Mouse (Mus musculus) CH12.LX (cell line): ENCODE results near the gene Tnni1. TPM values are rescaled to one million over a fixed set of nuclear protein-coding genes. Genes with fewer than 3 reads are reported as not detected.

Source experiments
- DNase-seq: peaks from one replicate; pipeline ENCODE4 v3.0.0-alpha.2; 2013; ENCODE audit errors: extremely low read depth
- H3K27ac ChIP-seq: 2 replicates; pipeline ENCODE4 v1.5.1; 2012; ENCODE audit warnings: low read depth, mild to moderate bottlenecking, control low read depth, moderate library complexity; ENCODE audit not compliant: insufficient read depth
- H3K27me3 ChIP-seq: replicated peaks from 2 replicates; pipeline ENCODE3; 2012; ENCODE audit warnings: inconsistent platforms
- H3K36me3 ChIP-seq, 2 experiments: replicated peaks in 1 of 2; 2 replicates each; pipeline versions ENCODE3 to v1.6.1; 2012; ENCODE audit warnings: inconsistent platforms in 1 of 2, low read length in 1 of 2, mild to moderate bottlenecking in 1 of 2, mixed read lengths in 1 of 2, moderate library complexity in 1 of 2; ENCODE audit not compliant: control insufficient read depth in 1 of 2, insufficient read depth in 1 of 2
- H3K4me1 ChIP-seq, 2 experiments: 2 replicates each; pipeline ENCODE4 v1.6.1; 2012; ENCODE audit warnings: inconsistent platforms in 1 of 2, moderate library complexity in 1 of 2; ENCODE audit not compliant: insufficient read depth in 2 of 2, control insufficient read depth in 1 of 2
- H3K4me2 ChIP-seq: 2 replicates; pipeline ENCODE4 v1.6.1; 2012; ENCODE audit warnings: low read depth, mild to moderate bottlenecking, control low read depth; ENCODE audit not compliant: poor library complexity, insufficient read depth, severe bottlenecking
- H3K4me3 ChIP-seq, 3 experiments: fragments of 150-350 bp in 1 of 3; sonication (generic) in 1 of 3; replicated peaks in 1 of 3; 2 replicates each; pipeline versions ENCODE3 to v1.5.1; 2011 to 2012; ENCODE audit warnings: low read depth in 2 of 3, low read length in 2 of 3, mild to moderate bottlenecking in 2 of 3, moderate library complexity in 2 of 3, control low read depth in 1 of 3, improper control_type of control experiment in 1 of 3, inconsistent platforms in 1 of 3, mixed read lengths in 1 of 3; ENCODE audit not compliant: poor library complexity in 1 of 3
- H3K79me2 ChIP-seq: replicated peaks from 2 replicates; pipeline ENCODE4 v1.6.1; 2012; ENCODE audit warnings: mild to moderate bottlenecking, moderate library complexity; ENCODE audit not compliant: control insufficient read depth, poor library complexity, insufficient read depth, severe bottlenecking; ENCODE audit errors: extremely low read depth
- H3K9ac ChIP-seq: 2 replicates; pipeline ENCODE4 v1.6.1; 2012; ENCODE audit warnings: low read depth, mild to moderate bottlenecking, control low read depth, moderate library complexity; ENCODE audit not compliant: insufficient read depth
- H3K9me3 ChIP-seq: replicated peaks from 2 replicates; pipeline ENCODE3; 2012; ENCODE audit warnings: low read length, inconsistent platforms, mixed read lengths
- BHLHE40 ChIP-seq: IDR thresholded peaks from 2 replicates; pipeline ENCODE4 v1.6.1; 2011; ENCODE audit warnings: mild to moderate bottlenecking, low read depth, low read length, improper control_type of control experiment
- CHD1 ChIP-seq: IDR thresholded peaks from 2 replicates; pipeline ENCODE4 v1.6.1; 2012; ENCODE audit warnings: low read depth, low read length, improper control_type of control experiment, inconsistent platforms
- ELF1 ChIP-seq: IDR thresholded peaks from 2 replicates; pipeline ENCODE4 v1.6.1; 2014; ENCODE audit warnings: low read depth, mild to moderate bottlenecking, inconsistent platforms, low read length, improper control_type of control experiment
- ETS1 ChIP-seq: conservative IDR thresholded peaks from 2 replicates; pipeline ENCODE4 v1.6.1; 2012; ENCODE audit warnings: low read depth, mild to moderate bottlenecking, inconsistent platforms, low read length, improper control_type of control experiment, moderate library complexity
- GABPA ChIP-seq: IDR thresholded peaks from 2 replicates; pipeline ENCODE4 v1.6.1; 2012; ENCODE audit warnings: low read depth, low read length, improper control_type of control experiment, inconsistent platforms; ENCODE audit not compliant: insufficient replicate concordance
- JUN ChIP-seq: IDR thresholded peaks from 2 replicates; pipeline ENCODE4 v1.6.1; 2011; ENCODE audit warnings: low read depth, mild to moderate bottlenecking, low read length, improper control_type of control experiment, moderate library complexity; ENCODE audit not compliant: insufficient read depth
- KAT2A ChIP-seq: IDR thresholded peaks from 2 replicates; pipeline ENCODE4 v1.6.1; 2012; ENCODE audit warnings: low read length, improper control_type of control experiment, inconsistent platforms; ENCODE audit not compliant: insufficient replicate concordance
- MAFK ChIP-seq: IDR thresholded peaks from 2 replicates; pipeline ENCODE4 v1.6.1; 2011; ENCODE audit warnings: low read length, improper control_type of control experiment; ENCODE audit not compliant: insufficient replicate concordance
- MAX ChIP-seq: IDR thresholded peaks from 2 replicates; pipeline ENCODE4 v1.6.1; 2011; ENCODE audit warnings: low read length, improper control_type of control experiment
- MEF2A ChIP-seq: IDR thresholded peaks from 2 replicates; pipeline ENCODE4 v1.6.1; 2014; ENCODE audit warnings: low read depth, mild to moderate bottlenecking, inconsistent platforms, low read length, improper control_type of control experiment, borderline replicate concordance
- NRF1 ChIP-seq: IDR thresholded peaks from 2 replicates; pipeline ENCODE4 v1.6.1; 2014; ENCODE audit warnings: low read depth, mild to moderate bottlenecking, inconsistent platforms, low read length, improper control_type of control experiment, moderate library complexity
- PAX5 ChIP-seq: IDR thresholded peaks from 2 replicates; pipeline ENCODE4 v1.6.1; 2012; ENCODE audit warnings: low read length, inconsistent platforms, mixed read lengths
- POLR2AphosphoS2 ChIP-seq: IDR thresholded peaks from 2 replicates; pipeline ENCODE4 v1.6.1; 2011; ENCODE audit warnings: low read depth, low read length, improper control_type of control experiment
- RAD21 ChIP-seq: IDR thresholded peaks from 2 replicates; pipeline ENCODE4 v1.6.1; 2011; ENCODE audit warnings: low read depth, mild to moderate bottlenecking, low read length, improper control_type of control experiment, moderate library complexity
- SMC3 ChIP-seq: IDR thresholded peaks from 2 replicates; pipeline ENCODE4 v1.6.1; 2011; ENCODE audit warnings: low read depth, low read length, improper control_type of control experiment
- TBP ChIP-seq: conservative IDR thresholded peaks from 2 replicates; pipeline ENCODE4 v1.6.1; 2011; ENCODE audit warnings: low read depth, low read length, improper control_type of control experiment
- TCF12 ChIP-seq: IDR thresholded peaks from 2 replicates; pipeline ENCODE4 v1.6.1; 2014; ENCODE audit warnings: low read depth, mild to moderate bottlenecking, inconsistent platforms, low read length, improper control_type of control experiment
- UBTF ChIP-seq: IDR thresholded peaks from 2 replicates; pipeline ENCODE4 v1.6.1; 2012; ENCODE audit warnings: low read depth, mild to moderate bottlenecking, inconsistent platforms, low read length, improper control_type of control experiment, moderate library complexity
- USF1 ChIP-seq: IDR thresholded peaks from 2 replicates; pipeline ENCODE4 v1.6.1; 2014; ENCODE audit warnings: low read depth, mild to moderate bottlenecking, inconsistent platforms, low read length, improper control_type of control experiment
- ZC3H11A ChIP-seq: IDR thresholded peaks from 2 replicates; pipeline ENCODE4 v1.6.1; 2012; ENCODE audit warnings: low read depth, mild to moderate bottlenecking, inconsistent platforms, low read length, improper control_type of control experiment
- ZKSCAN1 ChIP-seq: IDR thresholded peaks from 2 replicates; pipeline ENCODE4 v1.6.1; 2012; ENCODE audit warnings: low read depth, inconsistent platforms, low read length, improper control_type of control experiment, borderline replicate concordance
- dilution Hi-C: fragments of 300-500 bp; cut with MboI; formaldehyde crosslinking; loops from 2 replicates; pipeline ENCODE4 v1.14.3; 2020; ENCODE audit warnings: low sequenced_read_pairs; ENCODE audit not compliant: extremely low pct_unique_long_range_greater_than_20kb, extremely low pct_ligation_motif_present
- in situ Hi-C: fragments of 300-500 bp; cut with MboI; formaldehyde crosslinking; loops from 3 replicates; pipeline ENCODE4 v1.14.3; 2019; ENCODE audit warnings: low sequenced_read_pairs, low pct_ligation_motif_present, low pct_unique_long_range_greater_than_20kb, mixed read lengths
- polyA plus RNA-seq: library from polyadenylated mRNA; unstranded; fragments of >175 nt; gene quantifications from 2 replicates; pipeline ENCODE4 v1.2.1, GENCODE M21; 2012; ENCODE audit warnings: low read depth; ENCODE audit not compliant: insufficient read length
- total RNA-seq, 2 experiments: library from RNA; depleted of rRNA; stranded (reverse); fragments of 300-350 nt in 1 of 2; fragments of >200 nt in 1 of 2; gene quantifications; 2 replicates each; pipeline ENCODE4 v1.2.3; 2012 to 2014

Tnni1 gene
- total and polyA plus RNA-seq, 3 experiments, result 1.6 to 6.9 (median 4.2) TPM

- Histone ChIP-seq H3K4me3 (no peak overlapping the region), H3K27me3 (peaks cover 24% of the 10 kb centered on the region), H3K79me2 (no peaks in the 10 kb centered on the region), H3K9ac (no peak overlapping the region), H3K4me2 (no peak overlapping the region), H3K9me3 (no peaks in the 10 kb centered on the region), H3K36me3 (peaks cover 0 to 16% of the 10 kb centered on the region in 2 experiments), H3K27ac (no peak overlapping the region), H3K4me1 (no peaks in the 10 kb centered on the region; a peak in 1 of 4 replicates)
- dilution Hi-C loops (no loop called here), in situ Hi-C loops (no loop called here)
- no peak for DNase-seq
- TF ChIP-seq UBTF (no peak), ELF1 (no peak), MEF2A (no peak), JUN (no peak), CHD1 (no peak)
- TF ChIP-seq, all 38 proteins: peak for 0
Measured at GRCm38 (mm10) chr1:135854591-135855343, 75.5 kb downstream of the Tnni1 start.

GRCm38 (mm10) chr1:135855344-135855687, 76.1 kb downstream of the Tnni1 start:
- Histone ChIP-seq H3K27ac (no peak overlapping the region), H3K4me2 (no peak overlapping the region), H3K79me2 (no peaks in the 10 kb centered on the region), H3K9me3 (no peaks in the 10 kb centered on the region), H3K4me3 (no peak overlapping the region), H3K27me3 (peaks cover 26% of the 10 kb centered on the region), H3K4me1 (no peaks in the 10 kb centered on the region; a peak in 1 of 4 replicates), H3K9ac (no peak overlapping the region)
- in situ Hi-C loops (no loop called here), dilution Hi-C loops (no loop called here)
- DNase-seq, result no peak
- TF ChIP-seq RAD21, result no peak
- no peak for TF ChIP-seq ZKSCAN1
- no peak for TF ChIP-seq PAX5
- TF ChIP-seq KAT2A, result no peak
- TF ChIP-seq POLR2AphosphoS2, result no peak
- TF ChIP-seq GABPA, result no peak
- no peak for TF ChIP-seq TBP
- TF ChIP-seq SMC3, result no peak
- TF ChIP-seq MAFK, result no peak
- no peak for TF ChIP-seq ZC3H11A
- no peak for TF ChIP-seq NRF1
- TF ChIP-seq BHLHE40, result no peak
- no peak for TF ChIP-seq ETS1
- no peak for TF ChIP-seq TCF12
- no peak for TF ChIP-seq JUN
- TF ChIP-seq MAX, result no peak
- TF ChIP-seq USF1, result no peak
- TF ChIP-seq, all 38 proteins: peak for 0
- H3K36me3 ChIP-seq, result peaks cover 0 to 14% of the 10 kb centered on the region in 2 experiments
